Mouse (Mus musculus) gastrocnemius, postnatal 10 days (tissue): ENCODE measurements around the gene Xrcc5. TPM values are rescaled to one million over a fixed set of nuclear protein-coding genes. Genes with fewer than 3 reads are reported as not detected.

ENCODE experiments used
- DNase-seq: peaks from one replicate; pipeline ENCODE4 v3.0.0; 2021; ENCODE audit warnings: mixed read lengths
- total RNA-seq, 2 experiments: library from RNA; stranded (reverse); gene quantifications; 2 replicates each; pipeline ENCODE4 v1.2.3; 2021

Gene Xrcc5
- total RNA-seq, 2 experiments from 2014 or later: 23.9 to 24.9 TPM

DNA sequence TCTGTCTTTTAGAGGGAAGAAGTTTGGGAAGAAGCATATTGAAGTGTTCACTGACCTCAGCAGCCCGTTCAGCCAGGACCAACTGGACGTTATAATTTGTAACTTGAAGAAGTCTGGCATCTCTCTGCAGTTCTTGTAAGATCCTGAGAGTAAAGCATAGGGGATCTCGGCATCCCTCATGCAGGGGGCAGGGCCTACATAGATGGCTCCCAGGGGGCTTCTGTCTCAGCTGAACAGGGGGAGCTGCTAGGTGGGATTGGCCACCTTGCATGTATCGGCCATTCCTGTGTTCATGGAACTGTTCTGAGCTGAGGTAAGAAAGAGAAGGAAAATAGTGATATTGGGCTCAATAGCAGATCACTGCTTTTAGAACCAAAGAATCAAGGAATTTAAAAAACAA is 8.2 kb downstream of the Xrcc5 start:
- DNase-seq: no peak

DNA sequence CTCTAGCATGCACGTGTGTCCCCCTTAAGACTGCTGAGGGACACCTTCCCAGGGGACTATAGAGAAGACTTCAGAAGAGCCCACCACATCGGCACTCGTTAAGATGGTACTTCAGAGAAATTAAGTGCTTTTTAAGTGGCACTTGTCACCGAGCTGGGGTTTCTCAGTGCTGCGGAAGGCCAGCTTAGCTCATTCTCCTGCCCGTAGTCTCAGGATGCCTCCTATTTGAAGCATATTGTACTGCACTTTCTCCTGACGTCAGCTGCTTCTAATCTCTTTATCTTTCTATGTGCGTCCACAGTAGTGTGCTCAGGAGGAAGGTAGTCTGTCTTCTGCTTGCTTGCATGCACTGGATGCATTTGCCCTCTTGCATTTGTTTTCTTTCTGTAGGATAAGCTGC is 9.2 kb downstream of the Xrcc5 start:
- no peak for DNase-seq

DNA sequence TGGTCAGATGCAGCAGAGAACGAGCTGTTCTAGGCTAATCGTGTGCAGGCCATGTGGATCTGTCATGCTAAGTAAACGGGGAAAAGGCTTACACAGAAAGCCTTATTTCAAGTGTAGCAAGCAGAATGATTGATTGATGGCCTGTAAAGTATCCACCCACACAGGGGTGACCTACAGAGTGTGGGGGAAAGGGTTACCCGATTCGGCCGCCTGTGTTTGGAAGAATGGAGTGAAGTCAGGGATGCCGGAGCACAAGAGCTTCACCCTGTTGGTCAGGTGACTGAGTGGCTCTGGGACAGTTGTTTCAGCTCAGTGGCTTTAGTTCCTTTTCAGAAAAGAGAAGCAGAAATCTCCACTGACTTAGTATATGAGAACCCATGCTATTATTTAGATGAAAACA is 9.7 kb downstream of the Xrcc5 start:
- no peak for DNase-seq

DNA sequence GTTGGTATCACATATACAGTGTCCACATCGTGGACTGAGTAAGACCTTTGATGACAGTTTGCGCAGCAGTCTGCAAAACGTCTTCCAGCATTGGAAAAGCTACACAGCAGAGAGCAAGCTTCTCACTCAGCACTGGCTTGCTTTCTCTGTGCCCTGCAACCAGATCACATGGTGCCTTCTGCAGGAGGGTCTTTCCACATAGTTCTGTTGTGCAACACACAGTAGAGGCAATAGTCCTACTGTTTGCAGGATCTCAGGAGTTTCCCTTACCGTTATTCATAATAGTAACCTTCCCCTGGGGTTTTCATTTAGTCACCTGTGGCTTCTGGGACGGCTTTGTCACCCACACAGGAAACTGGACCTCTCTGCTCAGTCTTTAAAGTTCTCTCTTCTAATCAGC is 13.5 kb downstream of the Xrcc5 start:
- no peak for DNase-seq

DNA sequence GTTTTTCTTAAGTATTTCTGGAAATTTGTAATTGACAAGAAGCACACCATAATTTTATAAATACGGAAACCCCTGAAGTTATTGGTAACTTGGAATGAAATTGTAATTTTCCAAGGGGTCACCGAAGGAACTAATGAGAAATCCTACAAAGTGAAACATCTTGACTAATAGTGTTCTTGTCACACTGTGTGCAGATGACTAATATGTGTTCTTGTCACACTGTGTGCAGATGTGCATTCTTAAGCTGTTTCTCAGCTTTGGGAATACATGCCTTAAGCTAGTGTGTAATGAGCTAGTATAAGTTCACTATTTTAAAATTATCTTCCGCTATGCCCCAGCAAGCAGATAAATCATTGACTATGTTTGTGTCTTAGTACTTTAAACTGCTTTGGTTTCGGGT is 16.0 kb downstream of the Xrcc5 start:
- no peak for DNase-seq

DNA sequence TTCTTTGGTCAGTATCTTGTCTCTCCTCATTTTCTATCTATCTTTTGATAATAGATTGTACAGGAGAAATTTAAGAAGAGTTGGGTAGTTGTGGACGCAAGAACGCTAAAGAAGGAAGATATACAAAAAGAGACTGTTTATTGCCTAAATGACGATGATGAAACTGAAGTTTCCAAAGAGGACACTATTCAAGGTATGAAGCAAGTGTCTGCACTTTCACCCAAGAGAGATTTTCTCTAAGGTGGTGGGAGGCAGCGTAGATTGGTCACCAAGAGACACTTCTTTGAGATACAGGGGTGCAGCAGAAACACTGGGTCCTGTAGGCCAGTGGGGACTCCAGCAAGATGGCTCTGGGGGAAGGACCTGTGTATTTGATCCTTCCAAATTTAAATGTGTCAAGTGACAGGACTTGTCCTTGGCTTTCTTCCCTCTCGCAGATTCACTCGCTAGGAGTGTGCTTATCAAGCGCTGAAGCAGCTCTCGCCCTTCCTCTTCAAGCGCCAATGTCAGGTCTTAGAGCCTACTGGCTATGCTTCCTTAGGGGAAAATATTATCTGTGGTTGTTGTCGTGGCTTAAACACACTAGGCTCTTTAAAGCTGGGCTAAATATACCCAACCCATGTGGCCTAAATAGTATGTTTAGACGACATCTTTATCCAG is 19.1 kb downstream of the Xrcc5 start:
- DNase-seq: no peak

DNA sequence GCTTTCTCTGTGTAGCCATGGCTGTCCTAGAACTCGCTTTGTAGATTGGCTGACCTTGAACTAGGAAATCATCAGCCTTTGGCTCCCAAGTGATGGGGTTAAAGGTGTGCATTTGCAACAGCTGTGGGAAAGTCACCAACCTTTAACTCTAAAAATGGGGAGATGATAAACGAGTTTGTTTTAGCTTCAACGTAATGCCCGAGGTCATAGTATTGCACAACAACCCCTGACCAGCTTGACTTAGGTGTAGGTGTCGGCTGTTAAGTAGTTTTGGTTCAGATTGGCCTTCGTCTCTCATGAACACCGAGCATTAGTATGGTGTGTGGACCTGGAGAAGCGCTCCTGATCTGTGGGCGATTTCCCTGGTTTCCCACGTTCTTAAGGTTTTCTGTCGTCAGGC is 27.6 kb downstream of the Xrcc5 start:
- DNase-seq: no peak

DNA sequence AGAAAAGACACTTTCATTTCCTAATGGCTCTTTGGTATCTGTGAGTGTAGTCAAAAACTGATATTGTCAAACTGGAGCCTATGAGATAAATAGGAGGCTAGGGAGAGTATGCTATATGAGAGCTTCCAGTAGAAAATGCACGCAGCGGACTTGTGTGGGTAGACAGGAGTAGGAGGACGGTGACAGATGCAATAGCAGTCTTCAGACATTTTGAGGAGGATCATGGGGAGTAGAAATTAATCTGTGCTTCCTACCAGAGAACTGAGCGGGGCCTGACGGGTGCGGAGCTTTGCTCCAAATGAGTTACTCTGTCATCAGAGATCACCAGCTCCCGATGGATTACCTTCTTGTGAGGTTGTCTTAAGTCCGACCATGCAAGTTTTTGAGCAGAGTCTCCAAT is 29.6 kb downstream of the Xrcc5 start:
- DNase-seq: no peak

DNA sequence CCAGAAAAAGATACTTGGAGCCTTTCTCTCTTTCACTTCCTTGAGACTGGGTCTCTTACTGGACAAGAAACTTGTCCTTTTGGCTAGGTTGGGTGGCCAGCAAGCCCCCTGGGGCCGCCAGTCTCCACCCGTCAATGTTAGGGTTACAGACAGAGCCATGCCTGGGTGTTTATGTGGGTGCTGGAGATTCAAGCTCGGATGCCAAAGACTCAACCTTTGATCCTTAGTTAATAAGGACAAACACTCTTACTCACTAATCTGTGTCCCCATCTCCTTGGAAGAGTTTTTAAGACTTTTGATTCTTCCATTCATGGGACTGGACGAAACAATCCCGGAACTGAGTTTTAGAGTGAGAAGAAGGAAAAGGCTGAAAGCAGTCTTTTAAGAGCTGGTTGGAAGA is 31.1 kb downstream of the Xrcc5 start:
- no peak for DNase-seq

DNA sequence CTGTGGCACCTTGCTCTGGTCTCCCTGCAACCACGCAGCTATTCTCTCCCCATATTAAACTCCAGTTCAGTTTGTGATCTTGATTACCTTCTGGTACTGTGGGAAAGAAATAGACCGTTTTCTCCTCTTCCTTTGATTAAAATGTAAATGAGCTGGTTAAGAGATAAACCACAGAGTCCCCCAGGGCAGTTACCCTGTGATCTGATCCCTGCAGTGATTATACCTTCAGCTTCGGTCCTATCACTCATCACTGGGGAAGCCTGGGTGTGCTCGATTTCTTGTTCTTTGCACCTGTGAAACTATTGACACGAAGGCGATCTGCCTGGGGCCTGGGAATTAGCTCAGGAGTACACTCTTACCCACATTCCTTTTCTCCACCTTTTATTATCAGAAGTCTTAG is 40.7 kb downstream of the Xrcc5 start:
- no peak for DNase-seq

DNA sequence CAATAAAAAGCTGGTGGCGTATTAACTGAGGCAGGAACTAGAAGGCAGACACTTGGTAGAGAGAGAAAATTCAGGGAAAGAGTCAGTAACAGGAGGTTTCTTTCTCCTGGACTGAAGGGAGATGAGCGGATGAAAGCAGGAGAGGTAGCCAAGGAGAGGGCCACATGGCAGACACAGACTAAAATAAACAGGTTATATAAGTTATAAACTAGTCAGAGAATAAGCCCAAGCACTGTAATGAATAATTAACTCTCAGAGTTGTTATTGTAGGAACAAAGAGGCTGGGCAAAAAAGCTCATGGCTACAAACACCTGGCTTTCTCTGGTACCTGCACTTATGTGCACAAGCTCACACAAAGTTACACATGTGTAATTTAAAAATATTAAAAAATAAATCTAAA is 47.6 kb downstream of the Xrcc5 start:
- DNase-seq: no peak

DNA sequence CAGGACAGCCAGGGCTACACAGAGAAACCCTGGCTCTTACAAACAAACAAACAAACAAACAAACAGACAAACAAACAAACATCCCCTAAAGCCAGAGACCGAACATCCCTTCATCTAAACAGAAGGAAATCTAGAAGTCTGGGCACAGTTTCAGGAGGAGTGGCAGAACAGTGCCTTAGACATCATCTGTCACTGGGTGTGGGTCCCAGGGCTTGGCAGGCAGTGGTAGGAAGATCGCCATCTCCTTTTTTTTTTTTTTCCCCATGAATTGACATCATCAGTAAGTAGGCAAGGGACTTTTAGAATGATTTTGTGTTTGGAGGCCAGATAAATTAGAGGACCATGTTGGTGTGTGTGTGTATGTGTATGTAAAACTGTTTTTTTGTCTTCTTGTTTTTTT is 51.0 kb downstream of the Xrcc5 start:
- DNase-seq: no peak

DNA sequence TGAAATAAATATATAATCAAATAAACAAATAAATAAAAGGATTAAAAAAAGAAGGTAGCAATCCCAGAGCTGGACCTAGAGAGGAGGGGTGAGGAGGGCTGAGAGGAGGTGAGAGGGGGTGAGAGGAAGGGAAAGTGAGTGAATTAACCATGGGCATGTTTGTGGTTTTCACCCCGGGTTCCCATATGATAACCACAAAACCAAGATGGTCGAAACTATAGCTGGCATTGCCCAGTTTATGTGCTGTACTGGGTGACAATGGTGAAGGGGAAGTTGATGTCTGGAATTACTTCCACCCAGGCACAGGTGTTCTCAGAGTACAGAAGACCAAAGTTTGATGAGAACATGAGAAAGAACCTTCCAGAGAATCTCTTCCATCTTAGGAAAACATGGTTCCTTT is 52.2 kb downstream of the Xrcc5 start:
- no peak for DNase-seq

DNA sequence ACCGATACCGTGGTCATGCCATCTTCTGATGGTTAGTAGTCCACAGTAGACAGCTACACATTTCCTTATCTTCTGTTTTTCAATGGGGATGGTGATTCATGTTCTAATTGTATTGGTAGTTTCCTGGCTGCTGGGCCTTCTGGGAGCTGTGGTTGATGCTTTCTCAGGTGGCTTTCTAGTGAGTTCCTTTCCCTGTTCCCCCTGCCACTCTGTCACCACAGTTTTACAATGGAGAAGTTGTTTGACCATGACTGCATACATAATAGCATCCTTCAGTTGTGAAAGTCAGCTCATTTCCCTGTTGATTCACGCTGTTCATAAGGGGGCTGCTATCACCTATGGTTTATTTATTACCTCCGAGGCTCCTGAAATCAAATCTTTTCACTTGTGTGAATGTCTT is 53.6 kb downstream of the Xrcc5 start:
- no peak for DNase-seq

DNA sequence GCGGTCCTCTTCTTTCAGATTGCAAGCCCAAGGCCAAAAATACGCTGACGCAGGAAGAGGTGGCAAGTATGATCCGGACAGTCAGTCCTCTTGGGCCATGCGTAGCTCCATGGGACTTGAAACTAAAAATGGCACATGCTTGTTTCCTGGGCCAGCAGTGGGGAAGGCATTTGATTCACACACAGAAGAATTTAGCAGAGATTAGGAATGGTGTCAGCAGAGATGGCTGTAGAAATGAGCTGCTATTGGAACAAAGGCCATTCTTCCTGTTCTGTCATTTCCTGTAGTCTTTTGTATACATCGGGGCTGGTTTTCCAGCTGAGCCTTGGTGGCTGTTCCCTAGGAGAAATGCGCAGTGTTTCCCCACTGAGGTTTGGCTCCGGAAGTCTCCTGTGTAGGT is 57.4 kb downstream of the Xrcc5 start:
- DNase-seq: no peak

DNA sequence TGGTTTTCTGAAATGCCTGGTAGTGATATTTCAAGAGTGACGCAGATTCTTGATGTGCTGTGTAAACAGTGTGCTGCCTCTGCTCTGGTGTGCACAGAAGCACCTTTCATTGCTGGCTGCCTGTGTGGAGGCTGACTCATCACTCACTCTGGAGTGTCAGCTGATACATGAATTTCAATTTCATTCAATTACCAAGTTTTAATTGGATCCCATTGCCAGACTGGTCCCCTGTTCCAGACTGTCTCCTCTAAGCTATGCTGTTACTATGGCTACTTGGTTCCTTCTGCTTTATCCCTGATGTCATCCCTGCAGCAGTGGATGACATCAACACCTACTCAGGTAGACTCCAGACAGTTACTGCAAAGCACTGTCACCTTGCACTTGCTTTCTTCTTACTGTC is 65.3 kb downstream of the Xrcc5 start:
- DNase-seq: no peak

DNA sequence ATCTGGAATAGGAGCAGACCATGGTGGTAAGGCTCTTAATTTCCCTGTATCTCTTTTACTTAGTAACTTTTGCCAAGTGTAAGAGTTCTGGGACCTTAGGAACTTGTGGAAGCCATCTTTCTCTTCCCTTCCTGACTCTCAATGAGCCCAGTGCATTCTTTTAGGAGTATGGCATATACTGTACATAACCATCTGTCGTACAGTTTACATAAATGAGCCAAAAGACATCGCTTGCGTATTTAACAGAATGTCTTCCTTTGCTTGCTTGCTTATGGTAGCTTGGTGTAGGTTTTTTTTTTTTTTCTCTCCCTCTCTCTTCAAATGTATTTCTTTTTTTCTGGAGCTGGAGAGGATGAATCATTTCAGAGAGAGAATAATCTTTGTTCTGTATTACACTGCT is 65.7 kb downstream of the Xrcc5 start:
- DNase-seq: no peak

DNA sequence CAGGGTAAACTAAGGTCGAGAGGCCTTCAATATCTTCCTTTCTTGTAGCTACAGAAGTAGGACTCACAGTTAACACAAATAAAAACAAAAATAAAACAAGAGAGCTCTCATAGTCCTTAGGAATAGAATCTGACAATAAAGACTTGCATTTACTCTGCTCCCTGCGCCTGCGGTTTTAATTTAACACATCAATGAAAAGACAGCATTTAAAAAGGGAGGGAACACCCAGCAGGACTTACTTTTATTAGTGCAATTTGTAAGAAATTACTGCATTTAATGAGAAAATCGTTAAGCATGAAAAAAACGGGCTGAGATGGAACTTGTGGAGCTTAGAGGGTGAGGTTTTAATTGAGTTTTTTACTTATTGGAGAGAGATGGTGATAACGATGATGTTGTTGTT is 66.4 kb downstream of the Xrcc5 start:
- no peak for DNase-seq

DNA sequence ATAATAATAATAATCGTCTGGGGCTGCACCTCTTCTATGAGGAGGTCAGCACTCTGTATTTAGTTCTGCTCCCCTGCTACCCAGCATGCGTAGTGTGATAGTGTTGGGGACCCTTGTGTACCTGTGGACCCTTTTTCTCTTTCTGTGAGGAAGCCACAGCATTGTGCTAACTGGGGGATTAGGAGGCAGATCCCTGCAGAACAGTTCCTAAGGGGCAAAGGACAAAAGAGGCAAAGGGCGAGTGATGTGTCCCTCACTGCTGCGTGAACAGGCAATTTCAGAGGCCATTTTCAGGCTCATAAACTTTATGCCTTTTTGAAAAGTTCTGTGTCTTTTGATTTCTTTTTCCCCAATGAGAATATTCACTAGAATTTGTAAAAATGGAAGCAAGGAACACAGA is 66.8 kb downstream of the Xrcc5 start:
- no peak for DNase-seq

DNA sequence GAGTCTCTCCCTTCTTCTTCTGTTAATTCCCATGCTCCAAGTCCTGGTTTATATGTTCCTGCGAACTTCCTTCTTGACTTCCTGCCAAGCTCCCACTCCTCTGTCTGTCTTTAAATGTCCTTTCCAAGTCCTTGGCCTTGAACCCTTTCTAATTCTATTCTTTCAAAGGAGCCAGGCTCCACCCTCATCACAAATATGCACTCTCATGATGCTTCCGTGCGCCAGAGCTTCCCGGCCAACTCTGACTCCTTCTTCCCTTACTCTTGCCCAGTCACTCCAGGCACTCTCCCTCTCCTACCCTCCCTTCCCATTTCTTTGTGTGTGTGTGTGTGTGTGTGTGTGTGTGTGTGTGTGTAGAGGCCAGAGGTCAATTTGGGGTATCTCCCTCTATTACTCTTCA is 70.9 kb downstream of the Xrcc5 start:
- DNase-seq: no peak

DNA sequence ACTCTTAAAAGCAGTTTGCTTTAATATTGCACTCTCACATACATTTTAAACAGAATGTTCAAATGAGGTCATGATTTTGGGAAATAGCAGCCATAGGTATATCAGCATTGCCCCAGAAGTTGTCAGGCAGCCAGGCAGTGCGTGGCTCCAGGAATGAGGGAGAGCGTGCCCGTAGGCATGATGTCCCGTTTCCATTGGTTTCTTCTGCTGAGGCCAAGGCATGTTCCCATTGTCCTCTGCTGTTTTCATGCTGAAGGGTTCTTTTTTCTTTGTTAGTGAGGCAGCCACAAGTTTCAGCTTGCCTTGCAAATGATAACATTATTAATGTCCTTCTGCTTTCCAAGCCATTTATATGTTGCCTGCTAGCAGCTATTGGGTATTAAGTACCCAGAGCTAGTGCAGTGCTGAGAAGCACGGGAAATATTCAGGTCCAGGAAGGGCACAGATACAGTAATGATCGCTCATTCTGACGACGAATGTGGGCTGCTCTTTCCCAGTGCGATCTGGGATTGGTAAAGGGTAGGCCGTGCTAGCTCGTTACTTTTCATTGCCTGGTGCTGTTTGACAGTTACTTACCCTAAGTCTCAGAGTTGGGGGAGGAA is 72.6 kb downstream of the Xrcc5 start:
- no peak for DNase-seq

DNA sequence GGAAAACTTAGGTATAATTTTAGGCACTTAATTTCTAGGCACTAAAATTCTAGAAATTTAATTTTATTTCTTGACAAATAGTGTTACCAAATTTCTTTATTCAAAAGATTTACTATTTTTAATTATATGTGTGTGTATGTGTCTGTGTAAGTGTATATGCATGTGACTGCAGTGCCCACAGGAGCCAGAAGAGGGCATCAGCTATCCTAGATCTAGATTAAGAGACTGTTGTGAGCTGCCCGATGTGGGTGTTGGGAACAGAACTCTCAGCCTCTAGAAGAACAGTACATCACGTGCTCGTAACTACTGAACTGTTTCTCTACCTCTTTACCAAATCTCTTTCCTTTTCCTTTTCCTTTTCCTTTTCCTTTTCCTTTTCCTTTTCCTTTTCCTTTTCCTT is 73.3 kb downstream of the Xrcc5 start:
- DNase-seq: no peak

DNA sequence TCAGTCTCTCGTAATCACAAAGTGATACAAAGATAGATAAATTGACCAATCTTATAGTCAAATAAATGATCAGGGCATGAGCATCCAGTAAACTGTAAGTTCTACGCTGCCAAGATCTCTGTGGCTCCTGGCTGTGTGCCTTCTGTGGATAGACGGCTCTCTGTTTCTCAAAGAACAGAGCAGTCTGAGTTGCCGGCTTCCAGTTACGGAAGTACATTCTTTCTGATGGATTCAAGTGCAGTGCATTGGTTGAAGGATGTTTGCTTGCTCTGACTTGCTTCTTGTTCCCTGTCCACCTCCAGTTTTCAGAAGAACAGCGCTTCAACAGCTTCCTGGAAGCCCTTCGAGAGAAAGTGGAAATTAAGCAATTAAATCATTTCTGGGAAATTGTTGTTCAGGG is 75.8 kb downstream of the Xrcc5 start:
- DNase-seq: no peak

DNA sequence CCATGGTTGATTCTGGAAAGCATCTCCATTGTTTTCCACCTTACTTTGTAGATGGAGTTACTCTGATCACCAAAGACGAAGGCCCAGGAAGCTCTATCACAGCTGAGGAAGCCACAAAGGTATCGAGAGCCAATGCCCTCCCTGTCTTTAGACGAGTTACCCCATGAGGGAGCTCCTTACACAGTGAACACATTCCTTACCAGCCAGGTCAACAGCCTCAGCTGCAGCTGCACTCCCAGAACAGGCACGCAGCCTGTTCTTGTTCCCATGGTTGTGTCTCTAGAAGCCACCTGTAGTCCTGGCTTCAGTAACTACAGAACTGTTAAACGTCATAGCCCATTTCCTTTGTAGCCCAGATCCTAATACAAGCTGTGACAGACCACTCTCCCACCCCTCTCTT is 76.4 kb downstream of the Xrcc5 start:
- DNase-seq: no peak

DNA sequence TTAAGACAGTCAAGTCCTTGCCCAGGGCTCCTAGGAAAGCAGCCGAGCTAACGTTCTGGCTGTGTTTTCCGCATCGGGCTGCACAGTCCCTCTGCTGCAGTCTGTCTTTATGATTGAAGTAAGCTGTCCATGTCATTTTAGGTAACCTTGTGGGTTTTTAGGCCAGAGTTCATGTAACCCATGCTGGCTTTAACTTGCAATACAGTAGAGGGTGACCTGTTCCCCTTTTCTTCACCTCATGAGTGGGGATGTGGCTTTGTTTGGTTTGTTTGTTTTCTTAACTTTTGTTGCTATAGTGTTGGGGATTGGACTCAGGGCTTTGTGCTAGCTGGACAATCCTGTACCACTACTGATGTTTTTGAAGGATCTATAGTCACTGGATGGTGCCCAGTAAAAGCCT is 83.2 kb downstream of the Xrcc5 start:
- no peak for DNase-seq
